Mouse (Mus musculus) CH12.LX (cell line): ENCODE measurements around the gene Ctdspl2. TPM values are rescaled to one million over a fixed set of nuclear protein-coding genes. Genes with fewer than 3 reads are reported as not detected.

Source experiments
- DNase-seq: peaks from one replicate; pipeline ENCODE4 v3.0.0-alpha.2; 2013; ENCODE audit errors: extremely low read depth
- H3K27ac ChIP-seq: 2 replicates; pipeline ENCODE4 v1.5.1; 2012; ENCODE audit warnings: low read depth, mild to moderate bottlenecking, control low read depth, moderate library complexity; ENCODE audit not compliant: insufficient read depth
- H3K27me3 ChIP-seq: replicated peaks from 2 replicates; pipeline ENCODE3; 2012; ENCODE audit warnings: inconsistent platforms
- H3K36me3 ChIP-seq, 2 experiments: replicated peaks in 1 of 2; 2 replicates each; pipeline versions ENCODE3 to v1.6.1; 2012; ENCODE audit warnings: inconsistent platforms in 1 of 2, low read length in 1 of 2, mild to moderate bottlenecking in 1 of 2, mixed read lengths in 1 of 2, moderate library complexity in 1 of 2; ENCODE audit not compliant: control insufficient read depth in 1 of 2, insufficient read depth in 1 of 2
- H3K4me1 ChIP-seq, 2 experiments: 2 replicates each; pipeline ENCODE4 v1.6.1; 2012; ENCODE audit warnings: inconsistent platforms in 1 of 2, moderate library complexity in 1 of 2; ENCODE audit not compliant: insufficient read depth in 2 of 2, control insufficient read depth in 1 of 2
- H3K4me2 ChIP-seq: 2 replicates; pipeline ENCODE4 v1.6.1; 2012; ENCODE audit warnings: low read depth, mild to moderate bottlenecking, control low read depth; ENCODE audit not compliant: poor library complexity, insufficient read depth, severe bottlenecking
- H3K4me3 ChIP-seq, 3 experiments: fragments of 150-350 bp in 1 of 3; sonication (generic) in 1 of 3; replicated peaks in 1 of 3; 2 replicates each; pipeline versions ENCODE3 to v1.5.1; 2011 to 2012; ENCODE audit warnings: low read depth in 2 of 3, low read length in 2 of 3, mild to moderate bottlenecking in 2 of 3, moderate library complexity in 2 of 3, control low read depth in 1 of 3, improper control_type of control experiment in 1 of 3, inconsistent platforms in 1 of 3, mixed read lengths in 1 of 3; ENCODE audit not compliant: poor library complexity in 1 of 3
- H3K79me2 ChIP-seq: replicated peaks from 2 replicates; pipeline ENCODE4 v1.6.1; 2012; ENCODE audit warnings: mild to moderate bottlenecking, moderate library complexity; ENCODE audit not compliant: control insufficient read depth, poor library complexity, insufficient read depth, severe bottlenecking; ENCODE audit errors: extremely low read depth
- H3K9ac ChIP-seq: 2 replicates; pipeline ENCODE4 v1.6.1; 2012; ENCODE audit warnings: low read depth, mild to moderate bottlenecking, control low read depth, moderate library complexity; ENCODE audit not compliant: insufficient read depth
- H3K9me3 ChIP-seq: replicated peaks from 2 replicates; pipeline ENCODE3; 2012; ENCODE audit warnings: low read length, inconsistent platforms, mixed read lengths
- BHLHE40 ChIP-seq: IDR thresholded peaks from 2 replicates; pipeline ENCODE4 v1.6.1; 2011; ENCODE audit warnings: mild to moderate bottlenecking, low read depth, low read length, improper control_type of control experiment
- CHD2 ChIP-seq: IDR thresholded peaks from 2 replicates; pipeline ENCODE4 v1.6.1; 2011; ENCODE audit warnings: low read length, improper control_type of control experiment
- ETS1 ChIP-seq: conservative IDR thresholded peaks from 2 replicates; pipeline ENCODE4 v1.6.1; 2012; ENCODE audit warnings: low read depth, mild to moderate bottlenecking, inconsistent platforms, low read length, improper control_type of control experiment, moderate library complexity
- GABPA ChIP-seq: IDR thresholded peaks from 2 replicates; pipeline ENCODE4 v1.6.1; 2012; ENCODE audit warnings: low read depth, low read length, improper control_type of control experiment, inconsistent platforms; ENCODE audit not compliant: insufficient replicate concordance
- HCFC1 ChIP-seq: IDR thresholded peaks from 2 replicates; pipeline ENCODE4 v1.6.1; 2012; ENCODE audit warnings: low read depth, mild to moderate bottlenecking, inconsistent platforms, low read length, improper control_type of control experiment
- IRF4 ChIP-seq: IDR thresholded peaks from 2 replicates; pipeline ENCODE4 v1.6.1; 2014; ENCODE audit warnings: low read depth, mild to moderate bottlenecking, inconsistent platforms, low read length, improper control_type of control experiment
- JUN ChIP-seq: IDR thresholded peaks from 2 replicates; pipeline ENCODE4 v1.6.1; 2011; ENCODE audit warnings: low read depth, mild to moderate bottlenecking, low read length, improper control_type of control experiment, moderate library complexity; ENCODE audit not compliant: insufficient read depth
- MAFK ChIP-seq: IDR thresholded peaks from 2 replicates; pipeline ENCODE4 v1.6.1; 2011; ENCODE audit warnings: low read length, improper control_type of control experiment; ENCODE audit not compliant: insufficient replicate concordance
- MAX ChIP-seq: IDR thresholded peaks from 2 replicates; pipeline ENCODE4 v1.6.1; 2011; ENCODE audit warnings: low read length, improper control_type of control experiment
- MXI1 ChIP-seq: IDR thresholded peaks from 2 replicates; pipeline ENCODE4 v1.6.1; 2011; ENCODE audit warnings: mild to moderate bottlenecking, low read depth, low read length, improper control_type of control experiment
- MYC ChIP-seq: IDR thresholded peaks from 2 replicates; pipeline ENCODE4 v1.6.1; 2011; ENCODE audit warnings: low read depth, mild to moderate bottlenecking, improper control_type of control experiment, low read length
- NELFE ChIP-seq: IDR thresholded peaks from 2 replicates; pipeline ENCODE4 v1.6.1; 2011; ENCODE audit warnings: low read depth, low read length, improper control_type of control experiment
- RAD21 ChIP-seq: IDR thresholded peaks from 2 replicates; pipeline ENCODE4 v1.6.1; 2011; ENCODE audit warnings: low read depth, mild to moderate bottlenecking, low read length, improper control_type of control experiment, moderate library complexity
- SIN3A ChIP-seq: IDR thresholded peaks from 2 replicates; pipeline ENCODE4 v1.6.1; 2012; ENCODE audit warnings: low read length, improper control_type of control experiment, inconsistent platforms
- TCF12 ChIP-seq: IDR thresholded peaks from 2 replicates; pipeline ENCODE4 v1.6.1; 2014; ENCODE audit warnings: low read depth, mild to moderate bottlenecking, inconsistent platforms, low read length, improper control_type of control experiment
- UBTF ChIP-seq: IDR thresholded peaks from 2 replicates; pipeline ENCODE4 v1.6.1; 2012; ENCODE audit warnings: low read depth, mild to moderate bottlenecking, inconsistent platforms, low read length, improper control_type of control experiment, moderate library complexity
- USF2 ChIP-seq: conservative IDR thresholded peaks from 2 replicates; pipeline ENCODE4 v1.6.1; 2011; ENCODE audit warnings: low read depth, low read length, improper control_type of control experiment
- ZMIZ1 ChIP-seq: IDR thresholded peaks from 2 replicates; pipeline ENCODE4 v1.6.1; 2012; ENCODE audit warnings: low read depth, mild to moderate bottlenecking, inconsistent platforms, low read length, improper control_type of control experiment
- dilution Hi-C: fragments of 300-500 bp; cut with MboI; formaldehyde crosslinking; loops from 2 replicates; pipeline ENCODE4 v1.14.3; 2020; ENCODE audit warnings: low sequenced_read_pairs; ENCODE audit not compliant: extremely low pct_unique_long_range_greater_than_20kb, extremely low pct_ligation_motif_present
- in situ Hi-C: fragments of 300-500 bp; cut with MboI; formaldehyde crosslinking; loops from 3 replicates; pipeline ENCODE4 v1.14.3; 2019; ENCODE audit warnings: low sequenced_read_pairs, low pct_ligation_motif_present, low pct_unique_long_range_greater_than_20kb, mixed read lengths
- polyA plus RNA-seq: library from polyadenylated mRNA; unstranded; fragments of >175 nt; gene quantifications from 2 replicates; pipeline ENCODE4 v1.2.1, GENCODE M21; 2012; ENCODE audit warnings: low read depth; ENCODE audit not compliant: insufficient read length
- total RNA-seq, 2 experiments: library from RNA; depleted of rRNA; stranded (reverse); fragments of 300-350 nt in 1 of 2; fragments of >200 nt in 1 of 2; gene quantifications; 2 replicates each; pipeline ENCODE4 v1.2.3; 2012 to 2014

The Ctdspl2 gene
- total and polyA plus RNA-seq, 3 experiments = 24.0 to 55.8 (median 28.5) TPM

GRCm38 (mm10) chr2:122027862-122028755 is 72.3 kb downstream of the Ctdspl2 start, which contains the start of gene Eif3j1 (continued):
- TF ChIP-seq BHLHE40 = peak; percentile 79

DNA sequence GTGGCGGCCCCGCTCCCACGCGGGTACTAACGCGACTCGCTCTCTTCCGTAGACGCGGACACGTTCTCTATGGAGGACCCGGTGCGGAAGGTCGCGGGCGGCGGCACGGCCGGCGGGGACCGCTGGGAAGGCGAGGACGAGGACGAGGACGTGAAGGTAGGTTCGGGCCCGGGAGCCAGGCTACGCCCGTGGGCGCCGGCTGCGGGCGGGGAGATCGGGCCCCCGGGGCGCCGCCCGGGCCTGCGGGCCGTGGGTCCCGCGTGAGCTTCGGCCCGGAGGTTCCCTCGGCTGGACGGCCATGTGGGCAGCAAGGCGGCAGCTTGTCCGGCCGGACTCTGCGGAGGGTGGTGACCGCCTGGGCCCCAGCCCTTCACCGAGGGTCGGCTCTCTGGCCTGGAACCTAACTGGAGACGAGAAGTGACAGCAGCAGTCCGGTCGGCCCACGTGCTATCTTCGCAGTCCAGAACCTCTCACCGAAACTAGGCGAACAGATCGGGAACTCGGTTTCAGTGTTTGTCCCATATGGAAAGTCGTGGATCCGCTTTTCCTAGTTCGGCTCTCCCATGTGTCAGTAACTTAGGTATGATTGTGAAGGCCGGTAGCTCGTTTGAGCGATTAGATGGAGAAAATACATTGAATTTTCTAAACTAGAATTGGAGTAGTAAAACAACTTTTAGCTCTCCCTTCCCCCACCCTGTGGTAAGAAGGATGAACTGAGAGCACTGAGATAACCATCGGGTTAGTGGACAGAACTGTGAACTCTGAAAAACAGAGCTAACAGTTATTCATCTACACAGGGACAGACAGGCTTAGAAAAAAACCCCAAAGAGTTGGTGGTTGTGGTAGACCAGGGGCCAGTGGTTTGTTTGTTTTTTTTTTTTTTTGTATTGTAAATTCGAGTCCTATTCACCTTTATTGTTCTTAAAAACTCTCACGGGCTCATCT is 73.2 kb downstream of the Ctdspl2 start:
- in situ Hi-C loops (loop anchor here (10.0 to 25.0 kb wide), 2 partner anchors 154 to 467 kb away; no protein-coding TSS in a partner anchor), dilution Hi-C loops (no loop called here)
- H3K27ac ChIP-seq = peak overlapping the region; percentile 39
- no peaks in the 10 kb centered on the region for H3K9me3 ChIP-seq
- peaks cover 0 to 26% of the 10 kb centered on the region in 2 experiments for H3K36me3 ChIP-seq
- peaks cover 0 to 24% of the 10 kb centered on the region in 2 experiments; a peak in 2 of 4 replicates for H3K4me1 ChIP-seq
- peak; percentile 58 for DNase-seq
- H3K27me3 ChIP-seq = no peaks in the 10 kb centered on the region
- peak overlapping the region; percentile 79 for H3K9ac ChIP-seq
- peaks cover 51% of the 10 kb centered on the region for H3K79me2 ChIP-seq
- TF ChIP-seq HCFC1 (no peak), TCF12 (0 out of 2 replicates have a peak, but pooled peaks have one; percentile 3), MAFK (no peak), SIN3A (peak; percentile 64; the same call in 1 of the 2 replicates), MXI1 (peak; percentile 91), RAD21 (no peak), USF2 (no peak), BHLHE40 (0 out of 2 replicates have a peak, but pooled peaks have one; percentile 11), CHD2 (peak; percentile 68; the same call in 1 of the 2 replicates), IRF4 (peak; percentile 25; the same call in 1 of the 2 replicates), ZMIZ1 (no peak), GABPA (no peak), NELFE (no peak), ETS1 (no peak), JUN (no peak), MYC (peak; percentile 78), UBTF (peak; percentile 65; the same call in 1 of the 2 replicates), MAX (peak; percentile 77)
- peak overlapping the region; percentile 71 to 96 (median 86) for H3K4me3 ChIP-seq
- peak overlapping the region; percentile 23; the same call in 1 of the 2 replicates for H3K4me2 ChIP-seq
